Mouse (Mus musculus): ENCODE measurements around the gene Morn5. TPM values are rescaled to one million over a fixed set of nuclear protein-coding genes. Genes with fewer than 3 reads are reported as not detected.

Morn5 gene
- polyA plus RNA-seq, 1 experiment = 0.25 TPM

DNA sequence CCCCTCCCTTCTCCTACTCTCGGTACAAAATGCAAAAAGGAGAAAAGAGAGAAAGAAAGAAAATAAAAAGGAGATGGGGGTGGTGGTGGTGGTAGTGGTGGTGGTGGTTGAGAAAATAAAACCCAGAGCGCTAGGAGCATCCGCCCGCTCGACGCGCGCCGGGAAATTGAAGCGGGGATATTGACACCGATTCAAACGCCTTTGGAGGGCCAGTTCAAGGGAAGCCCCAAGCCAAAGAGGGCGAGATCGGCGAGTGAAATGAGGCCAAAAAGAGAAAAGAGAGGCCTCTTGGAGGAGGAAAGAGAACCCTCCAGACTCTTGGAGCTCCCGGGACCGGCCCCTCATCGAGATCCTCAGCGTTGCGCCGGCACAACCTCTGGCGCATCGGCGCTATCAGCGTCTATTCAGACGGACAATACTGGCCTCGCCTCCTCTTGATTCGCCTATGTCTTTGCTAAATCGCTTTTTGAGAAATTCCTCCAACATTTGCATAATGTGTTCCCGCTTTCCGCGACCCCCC, 55.2 kb downstream of the Morn5 start:
- no peak for DNase-seq (ENCODE audit: low spot score)

DNA sequence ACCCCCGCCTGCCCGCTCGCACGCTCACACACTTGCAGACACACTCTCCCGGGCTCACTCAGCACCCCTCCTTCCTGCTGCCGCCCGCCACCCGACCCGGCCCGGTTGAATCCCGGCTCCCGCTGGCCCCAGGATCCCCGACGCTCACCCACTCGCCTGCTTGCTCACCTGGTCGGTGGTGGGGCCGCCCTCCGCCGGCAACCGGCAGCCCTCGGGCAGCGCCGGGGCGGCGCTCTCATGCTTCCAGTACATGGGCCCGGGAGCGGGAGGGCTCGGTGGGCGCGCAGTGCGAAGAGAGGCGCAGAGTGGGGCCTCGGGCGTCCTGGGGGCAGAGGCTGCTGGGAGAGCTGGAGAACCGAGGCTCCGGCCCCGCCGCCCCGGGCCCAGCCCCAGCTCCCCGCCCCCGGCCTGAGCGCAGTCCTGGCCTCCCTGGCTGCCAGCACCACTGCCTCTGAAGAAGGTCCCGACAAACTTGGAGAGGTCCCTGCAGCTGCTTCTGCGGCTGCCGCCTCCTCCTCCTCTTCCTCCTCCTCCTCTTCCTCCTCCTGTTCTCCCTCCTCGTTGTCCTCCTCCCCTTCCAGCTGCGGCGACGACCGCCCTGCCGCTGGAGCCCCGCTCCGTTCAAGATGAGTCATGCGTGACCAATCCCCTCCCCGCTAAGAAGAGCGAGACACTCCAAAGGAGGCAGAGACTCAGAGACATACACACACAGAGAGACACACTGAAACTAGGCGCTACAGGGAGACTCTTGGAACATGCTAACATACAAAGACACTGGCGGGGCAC, 55.9 kb downstream of the Morn5 start, which contains the start of gene Lhx6:
Gene Lhx6, minus strand, starts transcription at position 453 of the 786 bp plus-strand sequence.
- DNase-seq (ENCODE audit: low spot score) = no peak

DNA sequence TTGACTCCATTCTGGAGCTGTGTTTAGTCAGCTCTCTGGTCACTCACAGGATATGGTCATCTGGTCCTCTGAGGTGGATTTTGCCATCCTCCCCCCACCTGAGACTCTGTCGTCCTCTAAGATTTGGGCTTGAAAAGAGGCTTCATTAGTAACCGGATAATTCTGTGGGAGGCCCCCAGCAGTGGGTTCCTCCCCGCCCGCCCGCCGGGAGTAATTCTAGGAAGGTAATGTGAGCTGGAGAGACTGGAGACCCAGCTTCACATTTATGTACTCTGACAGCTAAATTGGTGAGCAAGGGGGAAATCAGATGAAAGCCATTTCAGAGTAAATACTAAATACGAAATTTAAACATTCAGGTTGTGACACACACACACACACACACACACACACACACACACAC, 59.4 kb downstream of the Morn5 start:
- DNase-seq (ENCODE audit: low spot score) = no peak

GRCm38 (mm10) chr2:36112632-36113031, 63.4 kb downstream of the Morn5 start:
- no peak for DNase-seq (ENCODE audit: low spot score)

- DNase-seq (ENCODE audit: low spot score) = no peak
These were observed 77.7 kb downstream of the Morn5 start for GRCm38 (mm10) chr2:36126795-36127429.

- no peak for DNase-seq (ENCODE audit: low spot score)
These were observed 78.7 kb downstream of the Morn5 start for GRCm38 (mm10) chr2:36127973-36128372.

DNA sequence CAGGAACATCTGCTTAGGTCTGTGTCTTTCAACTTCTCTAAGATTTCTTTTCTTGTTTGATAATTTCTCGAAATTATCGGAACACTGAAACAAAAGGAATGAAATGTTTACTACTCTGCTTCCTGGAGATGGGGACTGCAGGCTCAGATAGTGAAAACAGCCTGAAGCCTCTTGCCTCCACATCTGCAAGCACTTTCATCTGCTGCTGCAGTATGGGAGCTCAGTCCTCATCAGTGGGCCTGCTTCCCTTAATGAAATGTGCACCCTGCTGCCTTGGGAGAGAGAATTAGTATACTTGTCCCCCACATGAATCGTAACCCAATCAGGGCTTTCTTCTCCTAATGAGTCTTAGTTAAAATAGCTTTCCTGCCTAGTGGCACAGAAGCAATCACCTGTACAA, 79.8 kb downstream of the Morn5 start:
- DNase-seq (ENCODE audit: low spot score) = no peak

Other genes with a start within 250 kb of the Morn5 start
- gene Ttll11, start 69.5 kb upstream of the Morn5 start, polyA plus RNA-seq (2012; rRNA removed) = 1.1 and 1.5 TPM in 2 replicates
- gene Ndufa8, start 52 bp upstream of the Morn5 start, polyA plus RNA-seq (2012; rRNA removed) = 126 and 129 TPM in 2 replicates
- 0.76 and 1.4 TPM in 2 replicates for gene Lhx6, start 56.0 kb downstream of the Morn5 start, polyA plus RNA-seq (2012; rRNA removed)
- gene Mrrf, start 86.9 kb downstream of the Morn5 start, polyA plus RNA-seq (2012; rRNA removed) = 25.2 and 27.2 TPM in 2 replicates
- gene Rbm18, start 87.3 kb downstream of the Morn5 start, polyA plus RNA-seq (2012; rRNA removed) = 39.7 and 41.5 TPM in 2 replicates
- 63.0 and 70.3 TPM in 2 replicates for gene Ptgs1, start 181.0 kb downstream of the Morn5 start, polyA plus RNA-seq (2012; rRNA removed)